Mouse (Mus musculus) erythroblast, embryonic 14.5 days (primary cell): ENCODE measurements around the gene Ndufa13. TPM values are rescaled to one million over a fixed set of nuclear protein-coding genes. Genes with fewer than 3 reads are reported as not detected.

Source experiments
- H3K27me3 ChIP-seq: 2 replicates; pipeline ENCODE4 v1.6.1; 2012; ENCODE audit warnings: inconsistent platforms; ENCODE audit not compliant: control insufficient read depth
- H3K36me3 ChIP-seq: 2 replicates; pipeline ENCODE4 v1.6.1; 2012; ENCODE audit warnings: mild to moderate bottlenecking, inconsistent platforms; ENCODE audit not compliant: control insufficient read depth
- H3K4me1 ChIP-seq: 2 replicates; pipeline ENCODE4 v1.6.1; 2012; ENCODE audit warnings: inconsistent platforms; ENCODE audit not compliant: control insufficient read depth
- H3K4me3 ChIP-seq: replicated peaks from 2 replicates; pipeline ENCODE3; 2012; ENCODE audit warnings: moderate library complexity, mild to moderate bottlenecking, inconsistent platforms
- H3K9me3 ChIP-seq: 2 replicates; pipeline ENCODE4 v1.6.1; 2012; ENCODE audit warnings: low read length, inconsistent platforms, mixed read lengths; ENCODE audit not compliant: control insufficient read depth
- GATA1 ChIP-seq: IDR thresholded peaks from 2 replicates; pipeline ENCODE4 v1.6.1; 2012; ENCODE audit warnings: low read length, inconsistent platforms, mixed read lengths
- TAL1 ChIP-seq: IDR thresholded peaks from 3 replicates; pipeline ENCODE4 v1.6.1; 2012; ENCODE audit warnings: low read length, inconsistent platforms, mixed read lengths
- polyA plus RNA-seq: library from polyadenylated mRNA; stranded (reverse); fragments of >175 nt; gene quantifications from 2 replicates; pipeline ENCODE4 v1.2.3, GENCODE M21; 2012

The Ndufa13 gene
- polyA plus RNA-seq, 1 experiment = 19.7 TPM

GRCm38 (mm10) chr8:69915748-69916147, 13.4 kb upstream of the Ndufa13 start:
- H3K4me3 ChIP-seq = no peak overlapping the region
- TF ChIP-seq GATA1 = no peak
- no peak for TF ChIP-seq TAL1
- peaks cover 87% of the 10 kb centered on the region for H3K36me3 ChIP-seq
- H3K9me3 ChIP-seq = no peaks in the 10 kb centered on the region
- peaks cover 24% of the 10 kb centered on the region for H3K4me1 ChIP-seq
- H3K27me3 ChIP-seq = no peaks in the 10 kb centered on the region

- TF ChIP-seq GATA1 (no peak), TAL1 (no peak)
- H3K4me3 ChIP-seq = no peak overlapping the region
- no peaks in the 10 kb centered on the region for H3K27me3 ChIP-seq
- peaks cover 94% of the 10 kb centered on the region for H3K36me3 ChIP-seq
- H3K9me3 ChIP-seq = no peaks in the 10 kb centered on the region
- H3K4me1 ChIP-seq = peaks cover 14% of the 10 kb centered on the region
Observed at GRCm38 (mm10) chr8:69914526-69914925, 12.2 kb upstream of the Ndufa13 start.

- H3K4me3 ChIP-seq = no peak overlapping the region
- no peaks in the 10 kb centered on the region for H3K9me3 ChIP-seq
- peaks cover 100% of the 10 kb centered on the region for H3K36me3 ChIP-seq
- TF ChIP-seq GATA1 (no peak), TAL1 (no peak)
- H3K4me1 ChIP-seq = peaks cover 7% of the 10 kb centered on the region
- H3K27me3 ChIP-seq = no peaks in the 10 kb centered on the region
Observed at GRCm38 (mm10) chr8:69912478-69913074, 10.2 kb upstream of the Ndufa13 start.

GRCm38 (mm10) chr8:69911917-69912316, 9.6 kb upstream of the Ndufa13 start:
- H3K36me3 ChIP-seq = peaks cover 99% of the 10 kb centered on the region
- TF ChIP-seq TAL1 = no peak
- no peak for TF ChIP-seq GATA1
- no peak overlapping the region for H3K4me3 ChIP-seq
- no peaks in the 10 kb centered on the region for H3K9me3 ChIP-seq
- no peaks in the 10 kb centered on the region for H3K27me3 ChIP-seq
- H3K4me1 ChIP-seq = peaks cover 7% of the 10 kb centered on the region

GRCm38 (mm10) chr8:69907106-69907505, 4.7 kb upstream of the Ndufa13 start:
- Histone ChIP-seq H3K4me3 (no peak overlapping the region), H3K36me3 (peaks cover 56% of the 10 kb centered on the region), H3K27me3 (no peaks in the 10 kb centered on the region), H3K9me3 (no peaks in the 10 kb centered on the region), H3K4me1 (peaks cover 49% of the 10 kb centered on the region)
- TF ChIP-seq TAL1 (no peak), GATA1 (no peak)

GRCm38 (mm10) chr8:69906260-69906659, 3.9 kb upstream of the Ndufa13 start:
- peaks cover 47% of the 10 kb centered on the region for H3K36me3 ChIP-seq

GRCm38 (mm10) chr8:69904096-69904495, 1.7 kb upstream of the Ndufa13 start:
- Histone ChIP-seq H3K4me1 (peaks cover 65% of the 10 kb centered on the region), H3K36me3 (peaks cover 36% of the 10 kb centered on the region), H3K9me3 (no peaks in the 10 kb centered on the region), H3K4me3 (peak overlapping the region; percentile 68), H3K27me3 (no peaks in the 10 kb centered on the region)
- no peak for TF ChIP-seq GATA1
- TF ChIP-seq TAL1 = no peak

More at GRCm38 (mm10) chr8:69906260-69906659, 3.9 kb upstream of the Ndufa13 start:
- no peaks in the 10 kb centered on the region for H3K9me3 ChIP-seq
- H3K4me1 ChIP-seq = peaks cover 50% of the 10 kb centered on the region
- no peak overlapping the region for H3K4me3 ChIP-seq
- H3K27me3 ChIP-seq = no peaks in the 10 kb centered on the region
- TF ChIP-seq GATA1 (no peak), TAL1 (no peak)

GRCm38 (mm10) chr8:69903063-69903542, 745 bp upstream of the Ndufa13 start:
- no peaks in the 10 kb centered on the region for H3K27me3 ChIP-seq
- no peaks in the 10 kb centered on the region for H3K9me3 ChIP-seq
- peaks cover 69% of the 10 kb centered on the region for H3K4me1 ChIP-seq
- TF ChIP-seq GATA1 (peak; percentile 47; the same call in 1 of the 2 replicates), TAL1 (peak; percentile 45; the same call in 1 of the 3 replicates)
- peak overlapping the region; percentile 68 for H3K4me3 ChIP-seq
- peaks cover 33% of the 10 kb centered on the region for H3K36me3 ChIP-seq

GRCm38 (mm10) chr8:69901484-69902162, 735 bp downstream of the Ndufa13 start:
- peaks cover 80% of the 10 kb centered on the region for H3K4me1 ChIP-seq

More at GRCm38 (mm10) chr8:69901484-69902162, 735 bp downstream of the Ndufa13 start:
- H3K4me3 ChIP-seq = peak overlapping the region; percentile 68
- no peak for TF ChIP-seq TAL1
- TF ChIP-seq GATA1 = no peak
- H3K36me3 ChIP-seq = peaks cover 37% of the 10 kb centered on the region
- no peaks in the 10 kb centered on the region for H3K27me3 ChIP-seq
- H3K9me3 ChIP-seq = no peaks in the 10 kb centered on the region
